Mouse (Mus musculus) fat pad, adult 2 months (tissue): Measurements from ENCODE around the gene Rexo5.
A peak's percentile ranks its signal among the peaks of the same experiment; 100 is the strongest.

ENCODE experiments used
- DNase-seq: peaks from one replicate; pipeline ENCODE4 v3.0.0-alpha.2; 2011; ENCODE audit warnings: low read depth, low spot score; ENCODE audit errors: extremely low read depth

Rexo5 gene

GRCm38 (mm10) chr7:119793586-119794250, at the start of gene Rexo5, which contains the start of gene Eri2:
Gene Rexo5, plus strand, starts transcription at chr7:119794006.
Gene Eri2, minus strand, starts transcription at chr7:119794058.
- DNase-seq = no peak

DNA sequence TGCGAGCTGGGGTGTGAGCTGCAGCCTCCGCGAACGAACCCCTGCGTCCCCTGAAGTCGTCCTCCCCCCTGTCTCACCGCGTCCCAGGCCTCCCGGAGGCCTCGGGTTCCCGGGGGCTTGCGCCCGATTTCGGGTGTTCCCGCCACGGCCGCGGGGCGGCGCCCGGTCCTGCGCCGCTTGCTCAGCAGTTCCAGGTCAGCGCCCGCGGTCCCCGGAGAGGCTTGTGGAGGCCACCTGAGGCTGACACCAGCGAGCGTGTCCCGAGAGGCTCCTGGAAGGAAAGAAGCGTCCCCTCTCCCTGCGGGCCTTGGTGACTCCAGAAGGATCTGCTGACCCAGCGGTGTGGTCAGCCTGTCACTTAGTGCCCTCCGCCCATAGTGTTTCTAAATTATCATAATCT, 49.5 kb upstream of the Rexo5 start:
- no peak for DNase-seq

GRCm38 (mm10) chr7:119745869-119746268, 47.9 kb upstream of the Rexo5 start:
- no peak for DNase-seq

- DNase-seq = no peak
Measured at GRCm38 (mm10) chr7:119748761-119749160, 45.0 kb upstream of the Rexo5 start.

- DNase-seq = no peak
Measured at GRCm38 (mm10) chr7:119749942-119750341, 43.9 kb upstream of the Rexo5 start.

GRCm38 (mm10) chr7:119753696-119754095, 40.1 kb upstream of the Rexo5 start:
- peak; percentile 72 for DNase-seq

- DNase-seq = no peak
Measured at GRCm38 (mm10) chr7:119760527-119760951, 33.3 kb upstream of the Rexo5 start, which contains the start of gene Acsm3. Gene Acsm3, plus strand, starts transcription at chr7:119760923.

DNA sequence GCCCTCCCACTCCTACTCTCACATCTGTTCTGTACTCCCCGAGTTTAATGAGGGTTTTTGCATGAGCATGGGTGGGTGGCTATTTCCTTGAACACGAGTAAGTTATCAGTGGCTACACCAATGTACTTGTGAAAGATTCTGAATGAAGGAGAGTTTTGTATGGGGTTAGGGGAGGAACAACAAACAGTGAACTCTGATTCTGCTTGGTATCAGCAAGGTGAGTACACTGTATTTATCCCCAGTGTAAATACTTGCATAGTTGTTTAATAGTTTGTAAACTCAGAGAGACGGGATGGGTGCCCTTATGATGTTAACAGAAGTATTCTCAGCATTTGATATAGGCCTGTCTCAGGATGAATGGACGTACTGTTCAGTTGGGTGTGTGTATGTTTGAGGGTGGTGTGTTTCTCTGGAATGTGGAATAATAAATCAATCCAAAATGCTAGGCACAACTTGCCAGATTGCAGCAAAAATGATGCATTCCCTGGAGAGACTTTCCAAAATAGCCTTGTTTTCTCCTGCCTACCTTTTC, 31.6 kb upstream of the Rexo5 start:
- DNase-seq = no peak

GRCm38 (mm10) chr7:119764377-119764776, 29.4 kb upstream of the Rexo5 start:
- no peak for DNase-seq

- DNase-seq = no peak
Measured at GRCm38 (mm10) chr7:119766996-119767395, 26.8 kb upstream of the Rexo5 start.

GRCm38 (mm10) chr7:119769895-119770294, 23.9 kb upstream of the Rexo5 start:
- no peak for DNase-seq

GRCm38 (mm10) chr7:119783453-119783852, 10.4 kb upstream of the Rexo5 start:
- peak; percentile 96 for DNase-seq

- no peak for DNase-seq
Measured at GRCm38 (mm10) chr7:119784908-119785307, 8.9 kb upstream of the Rexo5 start.

DNA sequence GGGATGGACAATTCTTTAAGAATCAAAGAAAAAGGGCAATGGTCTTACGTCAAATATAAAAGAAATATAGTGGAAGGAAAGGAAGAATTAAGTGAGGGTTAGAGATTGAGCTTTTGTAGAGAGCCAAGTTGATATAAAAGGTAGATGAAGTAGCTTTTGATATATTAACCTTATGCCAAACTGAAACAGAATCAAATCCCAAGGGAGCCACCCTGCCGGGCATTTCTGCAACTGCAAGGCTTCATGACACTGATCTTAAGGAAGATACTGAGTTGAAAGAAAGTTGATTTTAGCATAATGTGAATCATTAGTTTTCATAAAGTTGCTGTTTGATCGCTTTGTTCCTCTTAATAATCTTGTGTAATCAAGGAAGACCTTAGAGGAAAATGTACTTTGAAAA, 4.8 kb upstream of the Rexo5 start:
- DNase-seq = no peak

GRCm38 (mm10) chr7:119794251-119794638, 439 bp downstream of the Rexo5 start:
- DNase-seq = no peak

DNA sequence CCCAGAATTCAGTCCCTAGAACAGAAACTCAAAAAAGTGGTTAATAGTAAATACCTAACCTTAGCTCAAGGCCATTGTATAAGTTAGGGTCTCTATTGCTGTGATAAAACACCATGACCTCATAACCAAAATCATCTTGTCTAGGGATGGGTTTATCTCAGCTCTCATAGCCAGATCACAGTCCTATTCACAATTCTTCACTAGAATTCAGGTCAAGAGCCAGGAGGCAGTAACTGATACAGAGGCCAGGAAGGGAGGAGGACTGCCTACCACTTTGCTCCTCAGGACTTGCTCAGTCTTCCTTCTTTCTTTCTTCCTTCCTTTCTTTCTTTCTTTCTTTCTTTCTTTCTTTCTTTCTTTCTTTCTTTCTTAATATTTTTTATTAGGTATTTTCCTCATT, 1.5 kb downstream of the Rexo5 start:
- no peak for DNase-seq

- DNase-seq = no peak
Measured at GRCm38 (mm10) chr7:119800488-119800887, 6.7 kb downstream of the Rexo5 start.

GRCm38 (mm10) chr7:119800991-119801390, 7.2 kb downstream of the Rexo5 start:
- no peak for DNase-seq

DNA sequence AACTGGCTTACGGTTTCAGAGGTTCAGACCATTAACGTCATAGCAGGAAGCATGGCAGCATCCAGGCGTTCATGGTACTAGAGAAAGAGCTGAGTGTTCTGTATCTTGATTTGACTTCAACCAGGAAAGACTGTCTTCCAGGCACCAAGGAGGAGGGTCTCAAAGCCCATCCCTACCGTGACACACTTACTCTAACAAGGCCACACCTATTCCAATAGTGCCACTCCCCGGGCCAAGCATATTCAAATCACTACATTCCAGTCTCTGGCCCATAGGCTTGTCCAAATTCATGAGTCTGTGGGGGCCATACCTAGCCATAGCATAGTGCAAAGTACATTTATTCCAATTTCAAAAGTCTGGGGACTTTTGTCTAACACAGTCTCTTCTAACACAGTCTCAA, 13.6 kb downstream of the Rexo5 start:
- DNase-seq = no peak

DNA sequence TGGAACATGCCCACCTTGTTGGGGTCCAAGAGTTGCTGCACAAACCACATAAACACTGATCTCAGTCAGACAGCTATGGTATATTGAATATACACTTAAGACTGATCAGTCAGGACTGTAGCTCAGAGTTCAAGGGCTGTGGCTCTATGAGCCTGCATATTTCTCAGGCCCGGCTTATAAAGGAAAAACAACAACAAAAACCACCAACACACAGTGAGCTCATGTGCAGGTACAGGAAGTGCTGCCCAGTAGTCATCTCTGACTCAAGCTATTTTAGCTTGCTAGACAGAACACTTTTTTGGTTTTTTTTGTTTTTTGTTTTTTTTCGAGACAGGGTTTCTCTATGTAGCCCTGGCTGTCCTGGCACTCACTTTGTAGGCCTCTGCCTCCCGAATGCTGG, 14.9 kb downstream of the Rexo5 start:
- DNase-seq = no peak

DNA sequence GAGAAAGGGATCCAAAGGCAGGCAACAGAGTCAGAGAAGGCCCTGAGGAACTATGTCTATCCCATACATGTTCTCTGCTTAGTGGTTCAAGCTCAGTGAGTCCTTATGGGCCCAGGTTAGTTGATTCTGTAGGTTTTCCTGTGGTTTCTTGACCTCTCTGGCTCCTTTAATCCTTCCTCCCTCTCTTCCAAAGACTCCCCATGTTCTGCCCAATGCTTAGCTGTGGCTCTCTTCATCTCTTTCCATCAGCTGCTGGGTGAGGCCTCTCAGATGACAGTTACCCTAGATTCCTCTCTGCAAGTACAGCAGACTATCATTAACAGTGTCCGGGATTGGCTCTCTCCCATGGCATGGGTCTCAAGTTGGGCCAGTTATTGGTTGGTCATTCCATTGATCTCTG, 41.6 kb downstream of the Rexo5 start:
- DNase-seq = no peak

DNA sequence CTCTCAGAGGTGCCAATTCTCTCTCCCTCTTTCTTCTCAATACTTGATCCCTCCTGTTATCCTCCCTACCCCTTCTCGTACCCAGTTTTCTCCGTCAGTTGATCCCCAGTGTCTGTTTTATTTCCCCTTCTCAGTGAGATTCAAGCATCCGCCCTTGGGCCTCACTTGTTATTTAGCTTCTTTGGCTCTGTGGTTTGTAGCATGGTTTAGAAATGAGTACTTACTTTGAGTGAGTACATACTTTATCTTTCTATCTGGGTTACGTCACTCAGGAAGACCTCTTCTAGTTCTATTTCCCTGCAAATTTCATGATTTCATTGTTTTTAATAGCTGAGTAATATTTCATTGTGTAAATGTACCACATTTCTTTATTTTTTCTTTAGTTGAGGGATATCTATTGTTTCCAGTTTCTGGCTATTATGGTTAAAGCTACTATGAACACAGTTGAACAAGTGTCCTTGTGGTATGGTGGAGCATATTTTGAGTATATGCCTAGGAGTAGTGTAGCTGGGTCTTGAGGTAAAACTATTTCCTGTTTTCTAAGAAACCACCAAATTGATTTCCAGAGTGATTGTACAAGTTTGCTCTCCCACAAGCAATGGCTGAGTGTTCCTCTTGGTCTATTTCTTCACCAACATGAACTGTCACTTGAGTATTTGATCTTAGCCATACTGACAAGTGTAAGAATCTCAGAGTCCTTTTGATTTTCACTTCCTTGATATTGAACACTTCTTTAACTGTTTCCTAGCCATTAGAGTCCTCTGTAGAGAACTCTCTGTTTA, 42.4 kb downstream of the Rexo5 start:
- DNase-seq = no peak
